Mouse (Mus musculus) kidney, adult 2 months (tissue): ENCODE results near the gene Sele.

ENCODE experiments used
- CTCF ChIP-seq: fragments of 200-500 bp; conservative IDR thresholded peaks from 2 replicates; pipeline ENCODE4 v1.5.1; 2011; ENCODE audit warnings: low read depth, mild to moderate bottlenecking, control low read depth, low read length, moderate library complexity, mixed read lengths; ENCODE audit not compliant: insufficient read depth, insufficient read length
- POLR2A ChIP-seq: fragments of 200-500 bp; IDR thresholded peaks from one replicate; pipeline ENCODE4 v1.6.1; 2011; ENCODE audit warnings: low read depth, low read length, control low read depth

DNA sequence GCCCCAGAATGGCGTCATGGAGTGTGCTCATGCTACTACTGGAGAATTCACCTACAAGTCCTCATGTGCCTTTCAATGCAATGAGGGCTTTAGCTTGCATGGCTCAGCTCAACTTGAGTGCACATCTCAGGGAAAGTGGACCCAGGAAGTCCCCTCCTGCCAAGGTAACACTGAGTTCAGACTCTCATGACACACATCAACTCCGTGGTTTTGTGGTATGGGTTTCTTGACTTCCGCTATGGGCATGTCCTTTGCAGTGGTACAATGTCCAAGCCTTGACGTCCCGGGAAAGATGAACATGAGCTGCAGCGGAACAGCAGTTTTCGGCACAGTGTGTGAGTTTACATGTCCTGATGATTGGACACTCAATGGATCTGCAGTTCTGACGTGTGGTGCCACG is 5.5 kb downstream of the Sele start:
- TF ChIP-seq CTCF (no peak), POLR2A (no peak)
